Mouse (Mus musculus) limb, embryonic 12.5 days (tissue): ENCODE data around the gene Gm3594. TPM values are rescaled to one million over a fixed set of nuclear protein-coding genes. Genes with fewer than 3 reads are reported as not detected.
"Not testable (repeated sequence)": the region's sequence is repeated elsewhere in the genome, so short reads cannot be mapped to it uniquely, and the experiment has no call there.

Experiments
- ATAC-seq: fragments of 200-750 bp; cut with Nextera tagmentation; 2 replicates; pipeline ENCODE4 v1.8.0; 2017; ENCODE audit warnings: low read depth, moderate TSS enrichment; ENCODE audit not compliant: insufficient number of reproducible peaks, insufficient read depth, low FRiP score, low TSS enrichment
- H3K27ac ChIP-seq: fragments of 300-500 bp; sonication (generic); 2 replicates; pipeline ENCODE4 v1.5.1; 2016; ENCODE audit warnings: mild to moderate bottlenecking, moderate library complexity
- H3K27me3 ChIP-seq: fragments of 300-500 bp; sonication (generic); 2 replicates; pipeline ENCODE4 v1.6.1; 2016; ENCODE audit warnings: mild to moderate bottlenecking, moderate library complexity
- H3K36me3 ChIP-seq: fragments of 300-500 bp; sonication (generic); 2 replicates; pipeline ENCODE4 v1.6.1; 2016; ENCODE audit warnings: mild to moderate bottlenecking, moderate library complexity
- H3K4me1 ChIP-seq: fragments of 300-500 bp; sonication (generic); replicated peaks from 2 replicates; pipeline ENCODE4 v1.6.1; 2016
- H3K4me2 ChIP-seq: fragments of 300-500 bp; sonication (generic); 2 replicates; pipeline ENCODE4 v1.6.1; 2016; ENCODE audit warnings: mild to moderate bottlenecking, moderate library complexity
- H3K4me3 ChIP-seq: fragments of 300-500 bp; sonication (generic); replicated peaks from 2 replicates; pipeline ENCODE4 v1.5.1; 2016; ENCODE audit warnings: mild to moderate bottlenecking
- H3K9ac ChIP-seq: fragments of 300-500 bp; sonication (generic); replicated peaks from 2 replicates; pipeline ENCODE4 v1.6.1; 2016; ENCODE audit warnings: mild to moderate bottlenecking, moderate library complexity
- H3K9me3 ChIP-seq: fragments of 300-500 bp; sonication (generic); 2 replicates; pipeline ENCODE4 v1.6.1; 2016; ENCODE audit warnings: mild to moderate bottlenecking, moderate library complexity
- WGBS: fragments of 180-500 bp; shearing (Covaris S2); methylation state at CpG from one replicate; pipeline ENCODE4 v1.1.7; 2016; 5-methylcytosine and 5-hydroxymethylcytosine counted together
- polyA plus RNA-seq: library from polyadenylated mRNA; unstranded; fragments of >200 nt; fragmentation: Nextera tagmentation; extraction: Ambion mirVana; gene quantifications from 2 replicates; pipeline ENCODE4 v1.2.1, GENCODE M21; 2016

The Gm3594 gene
- not detected in 2 replicates for polyA plus RNA-seq

DNA sequence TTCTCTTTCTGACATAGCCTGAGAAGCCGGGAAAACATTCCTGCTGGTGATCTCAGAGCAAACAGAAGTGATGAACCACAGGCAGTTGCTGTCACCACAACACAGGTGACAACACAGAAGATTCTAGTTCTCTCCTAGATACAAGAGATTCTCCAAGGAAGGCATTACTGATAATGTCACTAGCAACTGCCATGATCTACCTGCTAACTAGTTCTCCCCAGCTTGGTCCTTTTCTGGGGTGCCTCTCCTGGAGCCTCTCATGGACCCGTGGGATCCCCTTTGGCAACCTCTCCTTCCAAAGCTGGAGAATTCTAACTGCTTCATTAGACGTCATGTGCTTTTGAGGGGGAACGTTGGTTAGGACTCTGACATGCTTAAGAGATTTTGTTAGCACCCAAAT, at the start of gene Gm3594:
TSS of gene Gm3594 (minus strand) at position 101 of the 400 bp plus-strand sequence.
- H3K27ac ChIP-seq, H3K4me3 ChIP-seq, H3K9me3 ChIP-seq, H3K4me1 ChIP-seq, H3K9ac ChIP-seq, H3K36me3 ChIP-seq, H3K4me2 ChIP-seq, ATAC-seq, H3K27me3 ChIP-seq: not testable (repeated sequence)
- whole genome bisulfite sequencing = no CpG with 5 or more reads among the region's 4 CpGs

DNA sequence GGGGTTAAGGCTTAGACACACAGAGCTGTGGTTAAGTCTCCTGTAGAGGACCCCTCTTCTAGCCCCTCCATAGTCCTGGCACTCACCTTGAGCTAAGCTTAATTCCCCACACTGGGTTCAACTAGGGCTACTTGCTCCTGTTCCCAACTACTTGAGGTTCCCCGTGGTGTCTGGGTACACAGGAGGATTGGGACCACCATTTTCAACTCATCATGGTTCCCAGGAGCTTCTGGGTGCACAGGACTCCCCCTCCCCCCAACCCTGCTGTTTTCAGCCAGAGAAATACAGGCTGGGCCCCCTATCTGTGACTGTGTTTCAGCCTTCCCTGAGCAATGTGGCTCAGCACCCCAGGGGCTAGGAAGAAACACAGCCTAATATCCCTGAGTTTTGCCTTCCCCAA, 41.9 kb upstream of the Gm3594 start:
- ATAC-seq, H3K9me3 ChIP-seq, H3K4me3 ChIP-seq, H3K4me2 ChIP-seq, H3K9ac ChIP-seq, H3K4me1 ChIP-seq, H3K27me3 ChIP-seq, H3K27ac ChIP-seq, H3K36me3 ChIP-seq: not testable (repeated sequence)
- 50% methylated on average over 1 of the region's 1 CpGs for WGBS

GRCm38 (mm10) chr14:6485541-6485940, 41.1 kb upstream of the Gm3594 start:
- H3K36me3 ChIP-seq, H3K9me3 ChIP-seq, H3K9ac ChIP-seq, H3K27me3 ChIP-seq, H3K4me2 ChIP-seq, ATAC-seq, H3K4me3 ChIP-seq, H3K4me1 ChIP-seq, H3K27ac ChIP-seq: not testable (repeated sequence)
- 75% methylated on average over 1 of the region's 1 CpGs for WGBS

DNA sequence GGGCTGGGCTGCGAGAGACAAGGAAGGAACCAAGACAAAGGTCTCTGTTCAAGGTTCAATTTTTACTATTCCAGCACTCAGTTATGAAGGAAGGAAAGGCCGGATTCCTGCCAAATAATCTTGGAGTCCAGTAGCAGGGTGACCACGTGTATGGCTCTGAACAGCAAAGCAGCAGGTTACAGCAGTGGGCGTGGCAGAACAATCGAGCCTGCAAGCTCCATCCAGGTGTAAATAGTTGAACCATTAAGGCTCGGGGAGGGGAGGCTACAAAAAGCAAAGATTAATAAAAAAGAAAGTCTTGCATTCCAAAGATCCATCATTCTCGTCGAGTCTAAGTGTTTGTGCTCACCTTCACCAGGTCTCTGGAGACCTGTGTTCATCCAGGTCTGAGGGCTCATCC, 37.7 kb upstream of the Gm3594 start:
- not testable (repeated sequence) for H3K27ac ChIP-seq, H3K27me3 ChIP-seq, H3K4me2 ChIP-seq, H3K36me3 ChIP-seq, H3K4me1 ChIP-seq, H3K9ac ChIP-seq, H3K9me3 ChIP-seq, H3K4me3 ChIP-seq, ATAC-seq
- WGBS = 82% methylated on average over 8 of the region's 8 CpGs

DNA sequence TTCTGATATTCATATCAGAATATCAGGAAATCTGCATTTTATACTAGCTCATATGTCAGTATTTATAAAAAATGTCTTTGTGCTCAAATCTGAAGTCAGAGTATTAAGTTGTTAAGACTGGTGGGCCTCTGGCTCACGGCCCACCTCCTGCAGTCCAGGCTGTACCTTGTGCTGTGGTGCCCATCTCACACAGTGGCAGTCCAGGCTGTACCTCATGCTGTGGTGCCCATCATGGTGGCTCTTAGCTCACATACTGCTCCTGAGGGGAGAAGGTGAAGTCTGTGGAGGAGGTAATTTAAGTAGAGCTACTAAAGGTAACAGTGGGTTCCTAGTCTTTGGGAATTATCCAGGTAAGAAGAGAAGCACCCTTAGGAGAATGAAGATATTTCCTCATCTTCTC, 27.4 kb upstream of the Gm3594 start:
- WGBS = 93% methylated on average over 1 of the region's 1 CpGs
- not testable (repeated sequence) for H3K4me3 ChIP-seq

DNA sequence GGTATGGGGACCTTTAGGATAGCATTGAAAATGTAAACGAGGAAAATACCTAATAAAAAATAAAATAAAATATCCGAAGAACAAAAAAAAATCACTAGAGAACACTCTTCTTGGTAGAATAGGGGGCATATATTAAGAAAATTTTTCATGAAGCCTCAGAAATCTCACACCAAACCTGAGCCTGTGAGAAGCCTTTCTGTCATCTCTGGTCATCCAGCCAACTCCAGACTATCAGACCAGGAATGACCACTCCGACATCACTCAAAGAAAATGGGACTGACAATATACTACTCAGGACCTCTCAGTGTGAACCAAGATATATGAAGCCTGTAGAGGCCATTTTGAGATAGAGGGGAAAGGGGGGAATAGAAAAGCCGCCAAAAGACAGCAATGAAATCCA, 3.6 kb downstream of the Gm3594 start:
- H3K4me1 ChIP-seq, H3K9me3 ChIP-seq, H3K9ac ChIP-seq, H3K4me2 ChIP-seq, H3K4me3 ChIP-seq, H3K27ac ChIP-seq, ATAC-seq, H3K36me3 ChIP-seq, H3K27me3 ChIP-seq: not testable (repeated sequence)
- WGBS = 89% methylated on average over 1 of the region's 4 CpGs

More for the DNA sequence above, 27.4 kb upstream of the Gm3594 start:
- not testable (repeated sequence) for ATAC-seq, H3K4me1 ChIP-seq, H3K4me2 ChIP-seq, H3K9me3 ChIP-seq, H3K27me3 ChIP-seq, H3K9ac ChIP-seq, H3K27ac ChIP-seq, H3K36me3 ChIP-seq

GRCm38 (mm10) chr14:6440206-6440605, 4.2 kb downstream of the Gm3594 start:
- 83% methylated on average over 2 of the region's 5 CpGs for WGBS
- H3K4me2 ChIP-seq, H3K9ac ChIP-seq, H3K9me3 ChIP-seq, H3K27me3 ChIP-seq, H3K36me3 ChIP-seq, ATAC-seq, H3K4me3 ChIP-seq, H3K4me1 ChIP-seq, H3K27ac ChIP-seq: not testable (repeated sequence)

GRCm38 (mm10) chr14:6426766-6427165, 17.6 kb downstream of the Gm3594 start:
- not testable (repeated sequence) for H3K36me3 ChIP-seq, ATAC-seq, H3K4me1 ChIP-seq, H3K9ac ChIP-seq, H3K9me3 ChIP-seq, H3K27me3 ChIP-seq, H3K27ac ChIP-seq
- Histone ChIP-seq H3K4me3 (peak overlapping the region; percentile 24; the same call in 1 of the 2 replicates), H3K4me2 (peak overlapping the region; percentile 46)
- under 1% methylated on average over 17 of the region's 42 CpGs for WGBS

- ATAC-seq, H3K9ac ChIP-seq, H3K27ac ChIP-seq, H3K27me3 ChIP-seq, H3K36me3 ChIP-seq, H3K4me1 ChIP-seq, H3K9me3 ChIP-seq: not testable (repeated sequence)
- WGBS = 17% methylated on average over 22 of the region's 22 CpGs
- peak overlapping the region; percentile 46 for H3K4me2 ChIP-seq
- peak overlapping the region; percentile 24 for H3K4me3 ChIP-seq
Observed at GRCm38 (mm10) chr14:6426353-6426752, 18.1 kb downstream of the Gm3594 start.

GRCm38 (mm10) chr14:6412382-6412781, 32.0 kb downstream of the Gm3594 start, which contains the start of gene Gm3591:
Gene Gm3591, minus strand, starts transcription at chr14:6412482.
- ATAC-seq, H3K4me2 ChIP-seq, H3K4me3 ChIP-seq, H3K27me3 ChIP-seq, H3K36me3 ChIP-seq, H3K9me3 ChIP-seq, H3K9ac ChIP-seq, H3K4me1 ChIP-seq, H3K27ac ChIP-seq: not testable (repeated sequence)
- no CpG with 5 or more reads among the region's 2 CpGs for WGBS

DNA sequence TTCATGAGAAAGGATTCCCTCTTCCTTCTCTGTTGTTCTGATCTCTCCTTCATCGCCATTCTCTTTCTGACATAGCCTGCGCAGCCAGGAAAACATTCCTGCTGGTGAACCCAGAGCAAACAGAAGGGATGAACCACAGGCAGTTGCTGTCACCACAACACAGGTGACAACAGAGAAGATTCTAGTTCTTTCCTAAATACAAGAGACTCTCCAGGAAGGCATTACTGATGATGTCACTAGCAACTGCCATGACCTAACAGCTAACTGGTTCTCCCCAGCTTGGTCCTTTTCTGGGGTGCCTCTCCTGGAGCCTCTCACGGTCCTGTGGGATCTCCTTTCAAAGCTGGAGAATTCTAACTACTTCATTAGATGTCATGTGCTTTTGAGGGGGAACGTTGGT, 54.2 kb downstream of the Gm3594 start, which contains the start of gene Gm16440:
TSS of gene Gm16440 (minus strand) at position 101 of the 400 bp plus-strand sequence.
- not testable (repeated sequence) for H3K4me1 ChIP-seq, H3K9me3 ChIP-seq, H3K9ac ChIP-seq, H3K4me2 ChIP-seq, H3K36me3 ChIP-seq, ATAC-seq, H3K4me3 ChIP-seq, H3K27ac ChIP-seq, H3K27me3 ChIP-seq
- WGBS = 86% methylated on average over 2 of the region's 4 CpGs
